29 mouse cellular contexts compared by ENCODE assay signal in the genomic region with DNA sequence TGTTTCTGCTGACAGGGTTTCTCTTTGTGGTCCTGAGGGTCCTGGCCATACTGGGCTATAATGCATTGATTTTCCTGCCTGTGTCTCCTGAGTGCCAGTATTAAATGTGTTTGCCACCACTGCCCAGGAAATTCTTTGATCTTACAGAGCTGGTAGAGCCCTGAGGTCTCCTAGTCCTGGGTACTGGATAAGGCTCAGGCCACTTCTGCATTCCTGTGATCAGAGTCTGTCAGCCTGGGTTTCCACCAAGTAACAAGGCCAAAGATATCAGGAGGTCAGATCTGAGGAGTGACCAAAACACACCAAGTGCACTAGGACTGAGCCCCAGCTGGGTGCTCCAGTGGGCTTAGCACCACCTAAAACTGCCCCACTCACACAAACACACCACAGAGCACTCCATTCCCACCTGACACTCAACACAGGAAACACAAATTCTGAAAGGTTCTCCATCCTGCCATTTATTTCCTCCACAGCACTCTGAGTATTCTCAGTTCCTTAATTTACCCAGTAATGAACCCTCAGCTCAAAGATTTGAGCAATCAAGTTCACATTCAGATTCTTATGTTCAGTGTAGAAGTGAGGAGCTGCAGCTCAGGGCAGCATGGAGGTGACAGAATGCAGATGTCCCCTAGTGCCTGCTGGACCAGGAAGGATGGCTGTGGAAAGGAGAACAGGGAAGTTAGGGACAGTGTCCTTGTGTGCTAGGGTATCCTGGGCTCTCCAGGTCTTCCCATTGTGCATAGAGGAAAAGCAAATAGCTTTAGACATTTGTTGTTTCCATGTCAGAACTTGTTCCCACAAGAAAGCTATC. TPM values are rescaled to one million over a fixed set of nuclear protein-coding genes. Genes with fewer than 3 reads are reported as not detected.
"Had no signal": no experiment of that assay in that cellular context is flagged by ENCODE, and none has a peak within 500 bp of the region (broad histone marks: within the 10 kb centered on the region; RNA-seq: fewer than 3 reads in every experiment).

No protein-coding gene starts in this region.

RNA-seq across cellular contexts. Expression of a gene that starts 6.4 kb away (rescaled TPM):
- total RNA-seq: forebrain, postnatal 0 days; gastrocnemius, adult 18-20 months; gastrocnemius, adult 8-10 months; gastrocnemius, postnatal 14 days; gastrocnemius, postnatal 36 days; heart, adult 2 months; heart, postnatal 14 days; heart, postnatal 36 days; layer of hippocampus, adult 2 months; layer of hippocampus, postnatal 10 days; layer of hippocampus, postnatal 25 days; left cerebral cortex, adult 2 months; left cerebral cortex, postnatal 14 days; left cerebral cortex, postnatal 36 days had no signal
- polyA plus RNA-seq: forebrain, postnatal 0 days; gonadal fat pad, adult 2 months; heart, adult 2 months; heart, embryonic 11.5 days; heart, embryonic 13.5 days; heart, embryonic 15.5 days; heart, postnatal 0 days; hindbrain, embryonic 10.5 days; hindbrain, embryonic 12.5 days; hindbrain, embryonic 14.5 days; hindbrain, embryonic 16.5 days; kidney, embryonic 14.5 days; kidney, embryonic 16.5 days; limb, embryonic 10.5 days; limb, embryonic 12.5 days; limb, embryonic 14.5 days had no signal

RNA-seq across cellular contexts. Expression of a gene that starts 14.1 kb away (rescaled TPM):
- total RNA-seq: forebrain, postnatal 0 days; gastrocnemius, adult 18-20 months; gastrocnemius, postnatal 14 days; gastrocnemius, postnatal 36 days; heart, postnatal 14 days; layer of hippocampus, postnatal 10 days; layer of hippocampus, postnatal 25 days; left cerebral cortex, adult 2 months; left cerebral cortex, postnatal 14 days; left cerebral cortex, postnatal 36 days had no signal
- polyA plus RNA-seq: forebrain, postnatal 0 days; heart, embryonic 11.5 days; heart, embryonic 13.5 days; heart, embryonic 15.5 days; heart, postnatal 0 days; hindbrain, embryonic 10.5 days; hindbrain, embryonic 12.5 days; hindbrain, embryonic 14.5 days; hindbrain, embryonic 16.5 days; intestine, postnatal 0 days; kidney, embryonic 14.5 days; kidney, embryonic 16.5 days; limb, embryonic 10.5 days; limb, embryonic 12.5 days; limb, embryonic 14.5 days had no signal

RNA-seq across cellular contexts. Expression of a gene that starts 32.7 kb away (rescaled TPM):
- total RNA-seq: forebrain, postnatal 0 days; gastrocnemius, adult 18-20 months; gastrocnemius, adult 8-10 months; gastrocnemius, postnatal 14 days; gastrocnemius, postnatal 36 days; heart, postnatal 14 days; heart, postnatal 36 days; layer of hippocampus, adult 2 months; layer of hippocampus, postnatal 10 days; layer of hippocampus, postnatal 25 days; left cerebral cortex, adult 2 months; left cerebral cortex, postnatal 14 days; left cerebral cortex, postnatal 36 days had no signal
- polyA plus RNA-seq: forebrain, postnatal 0 days; heart, adult 2 months; heart, embryonic 11.5 days; heart, postnatal 0 days; hindbrain, embryonic 12.5 days; hindbrain, embryonic 14.5 days; hindbrain, embryonic 16.5 days; kidney, embryonic 14.5 days; limb, embryonic 10.5 days; limb, embryonic 12.5 days; limb, embryonic 14.5 days had no signal

RNA-seq across cellular contexts. Expression of a gene that starts 54.5 kb away (rescaled TPM):
- total RNA-seq: forebrain, postnatal 0 days; gastrocnemius, adult 18-20 months; gastrocnemius, adult 8-10 months; gastrocnemius, postnatal 14 days; heart, adult 2 months; heart, postnatal 36 days; layer of hippocampus, adult 2 months; layer of hippocampus, postnatal 10 days; layer of hippocampus, postnatal 25 days; left cerebral cortex, adult 2 months; left cerebral cortex, postnatal 14 days; left cerebral cortex, postnatal 36 days had no signal
- polyA plus RNA-seq: forebrain, postnatal 0 days; gonadal fat pad, adult 2 months; heart, adult 2 months; heart, embryonic 11.5 days; heart, embryonic 15.5 days; heart, postnatal 0 days; hindbrain, embryonic 10.5 days; hindbrain, embryonic 12.5 days; hindbrain, embryonic 14.5 days; hindbrain, embryonic 16.5 days; kidney, embryonic 14.5 days; kidney, embryonic 16.5 days; limb, embryonic 10.5 days; limb, embryonic 12.5 days; limb, embryonic 14.5 days had no signal
